Mouse (Mus musculus): ENCODE results near the gene Slc38a1. TPM values are rescaled to one million over a fixed set of nuclear protein-coding genes. Genes with fewer than 3 reads are reported as not detected.
"Not testable (repeated sequence)": the region's sequence is repeated elsewhere in the genome, so short reads cannot be mapped to it uniquely, and the experiment has no call there.

The Slc38a1 gene
- total RNA-seq, 1 experiment from 2014 or later = 85.3 TPM

- ATAC-seq (replicated peaks; ENCODE audit: low read depth, poor library complexity, severe bottlenecking) = not testable (repeated sequence)
Observed at GRCm38 (mm10) chr15:96625012-96625411, 17.7 kb downstream of the Slc38a1 start.

- no peak for ATAC-seq (replicated peaks; ENCODE audit: low read depth, poor library complexity, severe bottlenecking)
Observed at GRCm38 (mm10) chr15:96622376-96622775, 20.3 kb downstream of the Slc38a1 start.

- no peak for ATAC-seq (replicated peaks; ENCODE audit: low read depth, poor library complexity, severe bottlenecking)
Observed at GRCm38 (mm10) chr15:96621686-96622085, 21.0 kb downstream of the Slc38a1 start.

- ATAC-seq (replicated peaks; ENCODE audit: low read depth, poor library complexity, severe bottlenecking) = no peak
Observed at GRCm38 (mm10) chr15:96617555-96617954, 25.2 kb downstream of the Slc38a1 start.

- ATAC-seq (replicated peaks; ENCODE audit: low read depth, poor library complexity, severe bottlenecking) = no peak
Observed at GRCm38 (mm10) chr15:96608671-96609070, 34.0 kb downstream of the Slc38a1 start.

- no peak for ATAC-seq (replicated peaks; ENCODE audit: low read depth, poor library complexity, severe bottlenecking)
Observed at GRCm38 (mm10) chr15:96607422-96607821, 35.3 kb downstream of the Slc38a1 start.

- ATAC-seq (replicated peaks; ENCODE audit: low read depth, poor library complexity, severe bottlenecking) = no peak
Observed at GRCm38 (mm10) chr15:96604282-96604681, 38.4 kb downstream of the Slc38a1 start.

GRCm38 (mm10) chr15:96602043-96602442 is 40.7 kb downstream of the Slc38a1 start:
- ATAC-seq (replicated peaks; ENCODE audit: low read depth, poor library complexity, severe bottlenecking) = no peak

- ATAC-seq (replicated peaks; ENCODE audit: low read depth, poor library complexity, severe bottlenecking) = no peak
Observed at GRCm38 (mm10) chr15:96599852-96600781, 42.6 kb downstream of the Slc38a1 start.

GRCm38 (mm10) chr15:96598888-96599578 is 43.7 kb downstream of the Slc38a1 start:
- ATAC-seq (replicated peaks; ENCODE audit: low read depth, poor library complexity, severe bottlenecking) = peak; percentile 78

- ATAC-seq (replicated peaks; ENCODE audit: low read depth, poor library complexity, severe bottlenecking) = no peak
Observed at GRCm38 (mm10) chr15:96597116-96597515, 45.6 kb downstream of the Slc38a1 start.

- ATAC-seq (replicated peaks; ENCODE audit: low read depth, poor library complexity, severe bottlenecking) = 0 out of 2 replicates have a peak, but pooled peaks have one; percentile 20
Observed at GRCm38 (mm10) chr15:96594316-96594715, 48.4 kb downstream of the Slc38a1 start.

- ATAC-seq (replicated peaks; ENCODE audit: low read depth, poor library complexity, severe bottlenecking) = peak; percentile 73
Observed at GRCm38 (mm10) chr15:96593866-96594265, 48.8 kb downstream of the Slc38a1 start.

- ATAC-seq (replicated peaks; ENCODE audit: low read depth, poor library complexity, severe bottlenecking) = peak; percentile 16; the same call in 1 of the 2 replicates
Observed at GRCm38 (mm10) chr15:96593457-96593856, 49.3 kb downstream of the Slc38a1 start.

GRCm38 (mm10) chr15:96592976-96593375 is 49.7 kb downstream of the Slc38a1 start:
- peak; percentile 59 for ATAC-seq (replicated peaks; ENCODE audit: low read depth, poor library complexity, severe bottlenecking)

- ATAC-seq (replicated peaks; ENCODE audit: low read depth, poor library complexity, severe bottlenecking) = no peak
Observed at GRCm38 (mm10) chr15:96591876-96592417, 50.8 kb downstream of the Slc38a1 start.

GRCm38 (mm10) chr15:96588996-96589657 is 53.6 kb downstream of the Slc38a1 start:
- no peak for ATAC-seq (replicated peaks; ENCODE audit: low read depth, poor library complexity, severe bottlenecking)

GRCm38 (mm10) chr15:96587998-96588397 is 54.7 kb downstream of the Slc38a1 start:
- no peak for ATAC-seq (replicated peaks; ENCODE audit: low read depth, poor library complexity, severe bottlenecking)

GRCm38 (mm10) chr15:96583371-96584008 is 59.2 kb downstream of the Slc38a1 start:
- peak; percentile 42 for ATAC-seq (replicated peaks; ENCODE audit: low read depth, poor library complexity, severe bottlenecking)

GRCm38 (mm10) chr15:96576998-96577397 is 65.7 kb downstream of the Slc38a1 start:
- ATAC-seq (replicated peaks; ENCODE audit: low read depth, poor library complexity, severe bottlenecking) = no peak
